Mouse (Mus musculus) heart, embryonic 10.5 days (tissue): ENCODE data around the gene Rai14. TPM values are rescaled to one million over a fixed set of nuclear protein-coding genes. Genes with fewer than 3 reads are reported as not detected.
A peak's percentile ranks its signal among the peaks of the same experiment; 100 is the strongest.

Source experiments
- DNase-seq: peaks from one replicate; pipeline ENCODE4 v3.0.0-alpha.2; 2017; ENCODE audit warnings: low spot score
- H3K27ac ChIP-seq: fragments of 300-500 bp; sonication (generic); 2 replicates; pipeline ENCODE4 v1.5.1; 2016; ENCODE audit warnings: mild to moderate bottlenecking
- H3K27me3 ChIP-seq: fragments of 300-500 bp; sonication (generic); 2 replicates; pipeline ENCODE4 v1.6.1; 2016; ENCODE audit warnings: mild to moderate bottlenecking; ENCODE audit not compliant: poor library complexity, insufficient read depth, severe bottlenecking
- H3K36me3 ChIP-seq: fragments of 300-500 bp; sonication (generic); 2 replicates; pipeline ENCODE4 v1.6.1; 2016; ENCODE audit warnings: mild to moderate bottlenecking, moderate library complexity
- H3K4me1 ChIP-seq: fragments of 300-500 bp; sonication (generic); 2 replicates; pipeline ENCODE4 v1.6.1; 2016; ENCODE audit warnings: mild to moderate bottlenecking
- H3K4me3 ChIP-seq: fragments of 300-500 bp; sonication (generic); 2 replicates; pipeline ENCODE4 v1.5.1; 2016; ENCODE audit warnings: mild to moderate bottlenecking, moderate library complexity
- H3K9me3 ChIP-seq: fragments of 300-500 bp; sonication (generic); 2 replicates; pipeline ENCODE4 v1.6.1; 2016; ENCODE audit warnings: mild to moderate bottlenecking, moderate library complexity
- WGBS: fragments of 180-500 bp; shearing (Covaris S2); methylation state at CpG from one replicate; pipeline ENCODE4 v1.1.7; 2016; 5-methylcytosine and 5-hydroxymethylcytosine counted together
- polyA plus RNA-seq: library from polyadenylated mRNA; unstranded; fragments of >200 nt; fragmentation: Nextera tagmentation; extraction: Ambion mirVana; gene quantifications from 2 replicates; pipeline ENCODE4 v1.2.1, GENCODE M21; 2016

Rai14 gene
- polyA plus RNA-seq, 1 experiment from 2014 or later: 34.4 TPM

DNA sequence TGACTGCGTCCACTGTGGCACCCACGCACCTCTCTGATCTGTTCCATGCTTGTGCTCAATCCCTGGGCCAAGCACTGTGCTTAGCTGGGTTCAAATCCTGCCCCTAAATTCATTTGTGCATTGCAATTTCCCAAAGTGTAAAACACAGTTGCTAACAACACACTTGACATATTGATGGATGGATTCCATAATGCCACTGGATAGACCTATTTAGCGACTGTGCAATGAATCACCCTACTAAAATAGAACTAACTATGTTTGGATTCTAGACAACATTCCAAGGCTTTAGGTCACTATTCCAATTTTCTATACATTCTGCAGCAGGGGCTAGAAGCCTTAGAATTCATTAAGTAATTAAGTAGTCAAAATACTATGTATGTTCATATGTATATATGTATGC is 73.7 kb downstream of the Rai14 start:
- Histone ChIP-seq H3K27me3 (no peaks in the 10 kb centered on the region), H3K27ac (no peak overlapping the region), H3K9me3 (no peaks in the 10 kb centered on the region), H3K36me3 (no peaks in the 10 kb centered on the region), H3K4me1 (no peaks in the 10 kb centered on the region; the same call in 1 of the 2 replicates), H3K4me3 (no peak overlapping the region)
- WGBS: 87% methylated on average over 3 of the region's 3 CpGs
- DNase-seq: no peak

DNA sequence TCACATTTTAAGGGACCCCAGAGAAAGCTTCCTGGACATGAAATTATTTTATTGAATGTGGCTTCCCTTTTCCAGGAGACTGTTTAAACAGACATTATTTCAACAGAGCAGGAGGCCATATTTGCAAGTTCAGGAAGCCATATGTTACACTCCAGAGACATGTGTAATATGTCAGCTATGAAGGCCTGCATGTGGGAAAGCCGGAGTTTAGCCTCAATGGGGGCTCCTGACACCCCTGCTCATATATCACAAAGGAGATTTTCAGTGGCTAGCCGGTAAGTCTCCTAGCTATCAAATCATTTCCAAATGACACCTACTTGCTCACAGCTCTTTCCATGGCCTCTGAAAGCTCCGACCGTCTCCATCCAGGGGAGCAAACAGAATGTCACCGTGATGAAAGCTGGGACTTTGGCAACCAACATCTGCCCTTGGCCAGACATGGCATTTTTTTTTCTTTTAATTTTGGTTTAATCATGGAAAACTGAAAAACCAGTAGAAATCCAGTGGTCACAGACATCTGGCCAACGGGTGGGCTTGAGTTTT is 77.1 kb downstream of the Rai14 start:
- no peaks in the 10 kb centered on the region for H3K27me3 ChIP-seq
- no peak overlapping the region for H3K4me3 ChIP-seq
- WGBS: 82% methylated on average over 6 of the region's 6 CpGs
- H3K4me1 ChIP-seq: peaks cover 13% of the 10 kb centered on the region
- H3K9me3 ChIP-seq: no peaks in the 10 kb centered on the region
- no peak for DNase-seq
- H3K36me3 ChIP-seq: no peaks in the 10 kb centered on the region
- no peak overlapping the region for H3K27ac ChIP-seq

DNA sequence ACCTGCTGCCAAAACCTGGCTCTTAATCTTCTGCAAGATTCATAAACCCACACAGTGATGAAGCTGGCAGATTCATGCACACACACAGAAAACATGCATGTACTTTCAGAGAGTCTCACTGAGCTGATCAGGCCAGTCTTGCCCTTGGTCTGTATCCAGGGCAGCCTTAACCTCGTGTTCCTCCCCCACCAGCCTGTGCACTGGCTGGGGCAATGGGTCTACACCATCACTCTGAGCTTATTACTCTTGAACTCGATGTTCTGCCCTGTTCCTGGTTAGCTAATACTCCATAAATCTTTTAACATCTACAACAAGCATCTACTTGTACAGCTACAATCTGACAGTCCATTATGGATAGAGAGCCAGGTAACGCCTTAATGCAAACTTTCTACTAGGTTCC is 77.6 kb downstream of the Rai14 start:
- Histone ChIP-seq H3K4me3 (no peak overlapping the region), H3K27ac (no peak overlapping the region), H3K9me3 (no peaks in the 10 kb centered on the region), H3K27me3 (no peaks in the 10 kb centered on the region), H3K4me1 (peaks cover 13% of the 10 kb centered on the region), H3K36me3 (peaks cover 4% of the 10 kb centered on the region; the same call in 1 of the 2 replicates)
- WGBS: 82% methylated on average over 3 of the region's 3 CpGs
- no peak for DNase-seq

DNA sequence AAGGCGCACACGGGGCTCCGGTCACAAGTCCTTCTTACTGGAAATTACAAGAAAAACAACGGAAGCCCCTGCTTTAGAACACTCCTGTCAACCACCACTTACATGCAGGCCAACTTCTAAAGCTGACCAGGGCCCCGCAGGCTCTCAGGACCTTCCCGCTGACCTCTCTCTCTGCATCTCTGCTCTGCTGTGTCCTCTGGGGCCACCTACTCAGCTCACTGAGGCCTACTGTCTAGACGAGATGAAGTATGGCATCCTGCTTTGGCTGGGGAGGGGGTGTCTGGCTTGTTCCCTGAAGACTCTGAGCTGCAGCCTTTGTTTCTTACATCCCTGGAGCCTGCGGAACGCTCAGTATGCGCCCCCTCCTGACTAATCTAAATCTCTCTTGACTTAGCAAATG is 79.3 kb downstream of the Rai14 start:
- no peaks in the 10 kb centered on the region for H3K27me3 ChIP-seq
- H3K27ac ChIP-seq: peak overlapping the region; percentile 69; the same call in 1 of the 2 replicates
- H3K36me3 ChIP-seq: peaks cover 5% of the 10 kb centered on the region; the same call in 1 of the 2 replicates
- WGBS: 47% methylated on average over 10 of the region's 10 CpGs
- DNase-seq: no peak
- H3K9me3 ChIP-seq: no peaks in the 10 kb centered on the region
- no peak overlapping the region for H3K4me3 ChIP-seq
- peaks cover 13% of the 10 kb centered on the region for H3K4me1 ChIP-seq

DNA sequence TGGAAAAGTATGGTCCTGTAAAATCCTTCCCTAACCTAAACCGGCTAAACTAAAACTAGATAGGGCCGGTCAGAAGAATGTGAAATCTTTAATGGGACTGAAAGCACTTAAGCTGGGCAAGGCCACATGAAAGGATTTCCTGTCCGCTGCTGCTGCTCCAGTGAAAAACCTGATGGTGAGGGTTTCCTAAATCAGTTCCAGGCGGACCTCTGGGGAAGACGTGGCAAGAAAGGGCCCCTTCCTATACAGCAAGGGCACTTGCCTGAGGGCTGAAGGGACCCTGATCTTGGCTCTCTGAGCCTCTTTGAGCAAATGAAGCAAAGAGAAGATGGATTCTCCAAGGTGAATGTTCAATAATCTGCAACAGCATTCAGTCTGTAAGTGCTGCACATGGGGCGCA is 80.2 kb downstream of the Rai14 start:
- Histone ChIP-seq H3K27me3 (no peaks in the 10 kb centered on the region), H3K27ac (peak overlapping the region; percentile 69), H3K36me3 (peaks cover 5% of the 10 kb centered on the region; the same call in 1 of the 2 replicates), H3K9me3 (no peaks in the 10 kb centered on the region), H3K4me1 (peaks cover 13% of the 10 kb centered on the region), H3K4me3 (no peak overlapping the region)
- 51% methylated on average over 6 of the region's 6 CpGs for WGBS
- DNase-seq: no peak

DNA sequence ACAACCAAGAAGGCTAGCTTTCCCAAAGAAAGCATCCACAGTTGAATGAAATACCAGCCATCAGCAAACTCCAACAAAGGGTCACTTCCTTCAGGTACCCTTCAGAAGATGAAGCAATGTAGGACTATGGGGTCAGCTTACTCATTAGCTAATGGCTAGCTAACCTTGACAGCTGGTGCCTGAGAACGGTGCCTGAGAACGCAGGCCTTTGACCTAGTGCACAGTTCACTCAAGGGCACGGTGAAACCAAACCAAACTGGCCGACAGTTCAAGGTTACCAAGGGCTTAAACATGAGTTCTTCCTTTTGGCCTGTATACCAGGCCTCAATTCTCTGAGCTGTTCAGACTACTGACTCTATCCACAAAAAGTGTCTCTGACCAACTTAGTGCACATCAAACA is 81.0 kb downstream of the Rai14 start:
- Histone ChIP-seq H3K4me3 (no peak overlapping the region), H3K9me3 (no peaks in the 10 kb centered on the region), H3K27ac (0 out of 2 replicates have a peak overlapping the region, but pooled peaks have one; percentile 3), H3K4me1 (peaks cover 13% of the 10 kb centered on the region), H3K36me3 (peaks cover 5% of the 10 kb centered on the region; the same call in 1 of the 2 replicates), H3K27me3 (no peaks in the 10 kb centered on the region)
- no peak for DNase-seq
- 83% methylated on average over 4 of the region's 4 CpGs for WGBS

DNA sequence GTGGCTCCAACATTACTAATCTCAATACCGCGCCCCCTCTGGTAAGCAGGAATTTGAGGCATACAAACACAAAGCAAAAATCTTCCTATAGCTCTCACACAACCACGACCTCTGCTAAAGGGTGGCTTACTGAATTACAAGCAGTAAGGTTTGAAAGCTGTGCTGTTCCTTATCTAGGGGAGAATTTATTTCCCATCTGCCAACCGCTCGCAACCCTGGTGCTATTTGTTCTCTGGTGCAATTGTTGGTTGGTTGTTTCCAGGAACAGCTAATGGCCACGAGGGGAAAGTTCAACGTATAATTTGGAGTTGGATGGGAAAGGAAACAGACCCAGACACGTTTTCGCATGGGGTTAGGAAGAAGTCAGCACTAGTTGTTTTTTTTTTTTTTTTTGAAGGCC is 81.8 kb downstream of the Rai14 start:
- peaks cover 13% of the 10 kb centered on the region for H3K4me1 ChIP-seq
- H3K9me3 ChIP-seq: no peaks in the 10 kb centered on the region
- H3K36me3 ChIP-seq: peaks cover 5% of the 10 kb centered on the region; the same call in 1 of the 2 replicates
- 88% methylated on average over 9 of the region's 9 CpGs for WGBS
- H3K27me3 ChIP-seq: no peaks in the 10 kb centered on the region
- no peak for DNase-seq
- H3K4me3 ChIP-seq: no peak overlapping the region
- H3K27ac ChIP-seq: no peak overlapping the region

DNA sequence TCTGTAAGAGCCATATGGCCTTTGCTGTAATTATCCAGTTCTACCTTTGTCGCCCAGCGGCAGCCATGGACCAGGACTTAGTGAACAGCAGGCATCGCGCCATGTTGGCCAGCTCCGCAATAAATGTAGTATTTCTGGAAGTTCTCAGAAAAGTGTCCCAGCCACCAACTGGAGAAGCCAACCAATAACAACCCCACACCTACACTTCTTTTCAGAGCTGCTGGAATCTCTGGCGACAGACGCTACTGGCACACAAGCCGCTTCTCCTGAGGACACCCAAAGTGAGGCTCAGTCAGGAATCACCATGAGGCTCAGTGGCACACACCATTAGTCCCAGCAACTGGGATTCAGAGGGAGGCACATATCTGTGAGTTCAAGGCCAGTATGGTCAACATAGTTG is 82.4 kb downstream of the Rai14 start:
- no peak for DNase-seq
- 96% methylated on average over 8 of the region's 8 CpGs for WGBS
- H3K9me3 ChIP-seq: no peaks in the 10 kb centered on the region
- H3K27me3 ChIP-seq: no peaks in the 10 kb centered on the region
- no peak overlapping the region for H3K27ac ChIP-seq
- no peak overlapping the region for H3K4me3 ChIP-seq
- peaks cover 5% of the 10 kb centered on the region; the same call in 1 of the 2 replicates for H3K36me3 ChIP-seq
- H3K4me1 ChIP-seq: peaks cover 13% of the 10 kb centered on the region

DNA sequence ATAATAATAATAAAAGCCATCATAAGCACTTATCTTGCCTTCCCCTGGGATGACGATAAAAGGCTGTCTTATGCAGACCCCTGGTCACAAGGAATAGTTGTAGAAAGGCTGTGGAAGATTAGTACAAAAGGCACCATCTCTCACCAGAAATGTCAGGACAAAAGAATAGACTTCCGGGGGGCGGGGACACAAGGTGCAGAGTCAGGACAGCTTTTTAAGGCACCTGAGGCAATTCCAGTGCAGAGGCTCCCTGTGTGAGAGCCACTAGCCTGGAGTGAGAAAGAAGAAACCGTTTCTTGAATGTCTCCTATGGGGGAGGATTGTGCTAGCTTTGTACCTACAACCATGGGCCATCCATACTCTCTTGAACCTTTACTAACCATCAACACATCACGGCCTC is 82.9 kb downstream of the Rai14 start:
- peaks cover 13% of the 10 kb centered on the region for H3K4me1 ChIP-seq
- no peak overlapping the region for H3K4me3 ChIP-seq
- H3K27ac ChIP-seq: no peak overlapping the region
- 88% methylated on average over 5 of the region's 5 CpGs for WGBS
- no peaks in the 10 kb centered on the region for H3K9me3 ChIP-seq
- H3K27me3 ChIP-seq: no peaks in the 10 kb centered on the region
- H3K36me3 ChIP-seq: peaks cover 5% of the 10 kb centered on the region; the same call in 1 of the 2 replicates
- no peak for DNase-seq

DNA sequence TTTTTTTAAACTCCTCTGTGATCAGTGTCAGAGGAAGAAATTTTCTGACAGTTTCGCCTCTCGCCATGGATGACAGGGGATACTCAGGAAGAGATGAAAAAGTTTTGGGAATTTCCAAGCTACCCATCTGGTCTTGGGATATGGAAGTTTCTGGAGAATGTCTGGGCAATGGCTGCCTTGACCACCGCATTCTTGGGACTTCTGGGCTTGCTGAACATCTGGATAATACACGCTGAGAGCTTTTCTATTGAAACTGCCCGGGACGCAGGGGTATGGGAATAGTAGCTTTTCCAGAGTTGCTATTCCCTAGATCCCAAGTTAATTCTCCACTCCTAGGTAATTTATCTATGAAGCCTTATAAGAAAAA is 85.5 kb downstream of the Rai14 start:
- no peak overlapping the region for H3K27ac ChIP-seq
- 81% methylated on average over 6 of the region's 6 CpGs for WGBS
- H3K9me3 ChIP-seq: no peaks in the 10 kb centered on the region
- no peak overlapping the region for H3K4me3 ChIP-seq
- H3K27me3 ChIP-seq: no peaks in the 10 kb centered on the region; the same call in 1 of the 2 replicates
- H3K36me3 ChIP-seq: peaks cover 5% of the 10 kb centered on the region; the same call in 1 of the 2 replicates
- H3K4me1 ChIP-seq: peaks cover 2% of the 10 kb centered on the region
- no peak for DNase-seq

DNA sequence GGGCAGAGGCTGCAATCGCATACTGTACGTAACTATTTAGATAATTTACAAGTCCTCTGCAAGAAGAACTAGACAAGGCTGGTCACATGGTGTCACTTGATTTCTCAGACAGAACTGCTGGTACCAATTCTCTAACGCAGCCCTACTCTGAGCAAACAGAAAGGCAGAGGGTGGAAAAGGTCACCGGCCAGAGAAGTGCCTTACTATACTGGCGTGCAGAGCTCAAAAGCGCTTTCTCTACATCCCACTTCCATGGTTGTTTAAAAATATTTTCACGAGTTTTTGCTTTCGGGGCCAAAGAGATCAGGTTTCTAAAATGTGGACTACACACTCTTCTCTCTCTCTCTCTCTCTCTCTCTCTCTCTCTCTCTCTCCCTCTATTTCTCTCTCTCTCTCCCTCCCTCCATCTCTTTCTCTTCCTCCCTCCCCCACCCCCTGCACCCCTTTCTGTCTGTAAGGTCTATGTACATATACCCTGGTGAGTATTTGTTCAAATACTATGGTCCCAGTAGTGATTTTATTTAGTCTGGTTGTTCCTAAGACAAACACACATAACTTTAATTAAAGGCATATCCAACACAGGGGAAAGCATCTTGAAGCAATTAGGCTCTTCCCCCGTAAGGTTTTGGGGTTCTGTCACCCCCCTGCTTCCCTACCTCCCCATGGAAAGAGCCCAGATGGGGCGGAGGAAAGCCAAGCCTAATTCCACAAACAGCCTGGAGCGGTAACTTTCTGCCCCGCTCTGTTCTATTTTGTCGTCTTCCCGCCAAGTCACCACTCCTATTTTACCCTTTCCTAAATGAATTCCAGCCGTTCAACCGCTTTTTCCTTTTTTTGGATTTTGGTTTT is 86.1 kb downstream of the Rai14 start:
- Histone ChIP-seq H3K4me1 (peaks cover 7% of the 10 kb centered on the region), H3K36me3 (peaks cover 5% of the 10 kb centered on the region; the same call in 1 of the 2 replicates), H3K27me3 (no peaks in the 10 kb centered on the region; the same call in 1 of the 2 replicates), H3K9me3 (no peaks in the 10 kb centered on the region), H3K27ac (no peak overlapping the region), H3K4me3 (no peak overlapping the region)
- WGBS: 82% methylated on average over 16 of the region's 16 CpGs
- DNase-seq: no peak

DNA sequence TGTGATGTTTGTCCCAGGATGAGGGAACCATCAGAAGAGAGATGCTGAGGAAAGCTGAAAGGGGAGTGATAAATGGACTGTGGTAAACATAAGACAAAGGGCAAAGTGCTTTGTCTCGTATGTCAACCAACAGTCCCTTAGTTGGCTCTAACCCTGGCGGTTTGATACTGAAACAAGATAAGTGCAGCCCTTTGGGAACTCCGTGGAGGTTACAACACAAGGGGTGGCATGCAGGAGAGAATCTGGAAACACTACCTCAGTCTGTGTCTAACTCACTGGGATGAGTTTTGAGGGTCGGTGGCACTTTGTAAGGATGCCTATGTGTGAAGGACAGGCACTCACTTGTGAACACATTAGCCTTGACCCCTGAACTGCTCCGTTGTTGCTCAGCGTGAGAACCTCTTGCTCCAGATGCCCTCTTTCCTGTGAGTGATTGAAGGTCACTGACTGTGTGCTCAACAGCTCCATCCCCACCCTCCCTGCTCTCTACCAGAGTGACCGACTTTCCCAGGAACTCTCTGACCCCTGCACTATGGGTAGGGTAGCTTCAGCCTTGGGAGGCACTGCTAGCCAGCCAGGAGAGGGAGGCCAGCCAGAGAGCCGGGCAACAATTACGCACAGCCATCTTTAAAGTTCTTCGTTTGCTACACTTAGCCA is 90.7 kb downstream of the Rai14 start:
- 0 out of 2 replicates have a peak overlapping the region, but pooled peaks have one; percentile 12 for H3K27ac ChIP-seq
- H3K4me3 ChIP-seq: no peak overlapping the region
- H3K27me3 ChIP-seq: no peaks in the 10 kb centered on the region; the same call in 1 of the 2 replicates
- H3K9me3 ChIP-seq: peaks cover 2% of the 10 kb centered on the region; the same call in 1 of the 2 replicates
- peaks cover 10% of the 10 kb centered on the region for H3K36me3 ChIP-seq
- 43% methylated on average over 10 of the region's 10 CpGs for WGBS
- no peak for DNase-seq
- H3K4me1 ChIP-seq: peaks cover 10% of the 10 kb centered on the region

DNA sequence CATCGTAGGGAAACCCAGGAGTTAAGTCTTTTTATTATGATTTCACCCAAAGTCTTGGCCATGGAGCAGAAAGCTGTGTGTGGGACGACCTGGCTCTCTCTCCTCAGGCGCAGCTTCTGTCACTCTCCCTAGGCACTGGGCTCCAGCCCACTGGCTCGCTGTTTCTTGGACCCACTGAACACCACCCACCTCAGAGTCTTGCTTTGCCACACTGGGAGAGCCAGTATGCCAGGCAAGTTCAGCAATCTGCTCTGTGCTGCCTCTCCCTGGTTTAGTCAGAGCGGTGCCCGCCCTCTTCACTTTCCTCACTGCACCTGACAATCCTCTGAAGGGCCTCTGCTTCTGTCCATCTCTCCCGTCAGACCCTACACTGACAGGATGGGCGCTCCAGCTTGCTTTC is 93.2 kb downstream of the Rai14 start:
- Histone ChIP-seq H3K27ac (no peak overlapping the region), H3K4me3 (no peak overlapping the region), H3K27me3 (no peaks in the 10 kb centered on the region; the same call in 1 of the 2 replicates), H3K9me3 (peaks cover 3% of the 10 kb centered on the region; the same call in 1 of the 2 replicates), H3K36me3 (peaks cover 15% of the 10 kb centered on the region), H3K4me1 (peaks cover 10% of the 10 kb centered on the region)
- 89% methylated on average over 8 of the region's 8 CpGs for WGBS
- DNase-seq: no peak
